Mouse (Mus musculus): ENCODE measurements around the gene Sash1.

DNA sequence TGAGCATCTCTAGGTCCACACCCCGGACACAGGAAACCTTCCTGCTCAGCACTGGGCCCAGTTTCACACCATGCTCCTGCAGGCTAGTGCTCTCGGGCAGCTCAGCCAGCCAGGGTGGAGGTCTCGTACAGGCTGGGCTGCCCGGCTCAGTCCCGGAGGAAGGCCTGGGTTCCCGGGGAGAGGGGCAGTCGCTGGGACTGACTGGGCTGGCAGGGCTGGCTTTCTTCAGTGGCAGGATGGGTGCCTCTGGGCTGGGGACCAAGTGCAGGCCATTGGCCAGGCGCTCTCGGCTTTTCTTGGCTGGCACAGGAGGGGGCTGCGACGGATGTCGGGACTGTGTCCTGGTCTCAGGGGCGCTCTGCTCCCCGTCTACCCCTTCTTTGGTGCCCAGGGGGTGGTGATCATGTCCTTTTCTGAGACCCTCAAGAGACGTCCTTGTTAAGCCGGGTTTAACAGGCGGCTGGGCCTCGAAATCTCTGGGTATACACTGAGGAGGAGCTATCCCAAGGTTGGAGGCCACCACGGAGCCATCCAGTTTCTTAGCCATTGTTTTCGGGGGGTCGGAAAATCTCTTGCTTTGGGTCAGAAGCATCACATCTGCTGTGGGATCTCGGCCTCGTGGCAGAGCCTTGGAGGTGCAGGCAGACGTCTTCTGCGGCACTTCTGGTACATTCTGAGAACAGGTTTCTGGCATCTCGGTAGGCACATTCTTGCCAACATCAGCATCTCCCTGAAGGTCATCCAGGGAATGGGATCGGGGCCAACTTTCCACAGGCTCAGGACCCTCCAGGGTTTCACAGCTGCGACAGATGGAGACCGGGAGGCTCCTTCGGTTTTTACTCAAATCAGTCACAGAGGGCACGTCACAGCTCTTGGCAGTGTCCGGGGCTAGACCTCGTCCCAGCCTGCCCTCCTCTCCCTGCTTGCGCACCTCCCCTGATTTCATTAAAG lies 156.2 kb downstream of the Sash1 start:
- no peak for TF ChIP-seq POLR2A (IDR thresholded peaks at IDR 0.05; ENCODE audit: borderline replicate concordance, low read depth, low read length)
- no peak for TF ChIP-seq CTCF (IDR thresholded peaks at IDR 0.05; ENCODE audit: low read depth, low read length)

Data from bone marrow macrophage, adult 2 months (primary cell).